Mouse (Mus musculus) midbrain, embryonic 14.5 days (tissue): Measurements from ENCODE around the gene Scml2. TPM values are rescaled to one million over a fixed set of nuclear protein-coding genes. Genes with fewer than 3 reads are reported as not detected.
"Not testable (repeated sequence)": the region's sequence is repeated elsewhere in the genome, so short reads cannot be mapped to it uniquely, and the experiment has no call there.

Source experiments
- ATAC-seq: fragments of 200-750 bp; cut with Nextera tagmentation; 2 replicates; pipeline ENCODE4 v1.8.0; 2017; ENCODE audit warnings: moderate number of reproducible peaks, moderate library complexity; ENCODE audit not compliant: low FRiP score, low TSS enrichment
- DNase-seq: peaks from one replicate; pipeline ENCODE4 v3.0.0-alpha.2; 2015
- H3K27ac ChIP-seq: fragments of 300-500 bp; sonication (generic); replicated peaks from 2 replicates; pipeline ENCODE4 v1.5.1; 2014; ENCODE audit warnings: mild to moderate bottlenecking, low read depth, low read length, moderate library complexity
- H3K27me3 ChIP-seq: fragments of 300-500 bp; sonication (generic); 2 replicates; pipeline ENCODE4 v1.6.1; 2014; ENCODE audit warnings: low read length, control low read depth, mixed read lengths; ENCODE audit not compliant: control insufficient read depth, insufficient read depth
- H3K36me3 ChIP-seq: fragments of 300-500 bp; sonication (generic); 2 replicates; pipeline ENCODE4 v1.6.1; 2014; ENCODE audit warnings: low read length, control low read depth; ENCODE audit not compliant: control insufficient read depth, insufficient read depth
- H3K4me1 ChIP-seq: fragments of 300-500 bp; sonication (generic); 2 replicates; pipeline ENCODE4 v1.6.1; 2014; ENCODE audit warnings: mild to moderate bottlenecking, antibody characterized with exemption, low read length, control low read depth; ENCODE audit not compliant: control insufficient read depth, insufficient read depth
- H3K4me2 ChIP-seq: fragments of 300-500 bp; sonication (generic); 2 replicates; pipeline ENCODE4 v1.6.1; 2014; ENCODE audit warnings: mild to moderate bottlenecking, low read length, moderate library complexity
- H3K4me3 ChIP-seq: fragments of 300-500 bp; sonication (generic); replicated peaks from 2 replicates; pipeline ENCODE4 v1.5.1; 2014; ENCODE audit warnings: low read depth, low read length
- H3K9ac ChIP-seq: fragments of 300-500 bp; sonication (generic); replicated peaks from 2 replicates; pipeline ENCODE4 v1.6.1; 2014; ENCODE audit warnings: mild to moderate bottlenecking, low read length, moderate library complexity
- H3K9me3 ChIP-seq: fragments of 300-500 bp; sonication (generic); 2 replicates; pipeline ENCODE4 v1.6.1; 2016; ENCODE audit warnings: low read length, control low read depth, mixed read lengths; ENCODE audit not compliant: control insufficient read depth
- WGBS: fragments of 180-500 bp; shearing (Covaris S2); extraction: QIAGEN DNeasy Blood & Tissue Kit; methylation state at CpG from one replicate; pipeline ENCODE4 v1.1.7; 2014; 5-methylcytosine and 5-hydroxymethylcytosine counted together
- polyA plus RNA-seq: library from polyadenylated mRNA; unstranded; fragments of >200 nt; fragmentation: Nextera tagmentation; extraction: Ambion mirVana; gene quantifications from 2 replicates; pipeline ENCODE4 v1.2.1, GENCODE M21; 2014

Gene Scml2
- polyA plus RNA-seq = 2.1 and 3.4 TPM in 2 replicates

- H3K27me3 ChIP-seq, ATAC-seq, H3K4me1 ChIP-seq, H3K9me3 ChIP-seq, H3K27ac ChIP-seq, H3K36me3 ChIP-seq, DNase-seq, H3K4me3 ChIP-seq, H3K9ac ChIP-seq, H3K4me2 ChIP-seq: not testable (repeated sequence)
- 100% methylated on average over 1 of the region's 14 CpGs for WGBS
Observed at GRCm38 (mm10) chrX:161116893-161117292, at the start of gene Scml2. Gene Scml2 (plus strand): TSS chrX:161117193.

GRCm38 (mm10) chrX:161075576-161075975, 41.4 kb upstream of the Scml2 start:
- H3K4me1 ChIP-seq, H3K9me3 ChIP-seq, H3K4me3 ChIP-seq, ATAC-seq, H3K27me3 ChIP-seq, H3K4me2 ChIP-seq, H3K36me3 ChIP-seq, H3K9ac ChIP-seq, H3K27ac ChIP-seq: not testable (repeated sequence)
- peak; percentile 2 for DNase-seq
- WGBS = 76% methylated on average over 6 of the region's 6 CpGs

- H3K4me3 ChIP-seq = peak overlapping the region; percentile 49
- H3K27ac ChIP-seq = no peak overlapping the region
- no peaks in the 10 kb centered on the region for H3K36me3 ChIP-seq
- peak; percentile 87 for ATAC-seq
- peak overlapping the region; percentile 59 for H3K4me2 ChIP-seq
- no peaks in the 10 kb centered on the region for H3K9me3 ChIP-seq
- peak overlapping the region; percentile 51; the same call in 1 of the 2 replicates for H3K9ac ChIP-seq
- WGBS = 20% methylated on average over 22 of the region's 22 CpGs
- no peaks in the 10 kb centered on the region for H3K27me3 ChIP-seq
- DNase-seq = peak; percentile 77
- H3K4me1 ChIP-seq = no peaks in the 10 kb centered on the region
Observed at GRCm38 (mm10) chrX:161162314-161163068, 45.5 kb downstream of the Scml2 start.

- DNase-seq (no peak), ATAC-seq (peak; percentile 60; the same call in 1 of the 2 replicates)
- WGBS = 20% methylated on average over 6 of the region's 6 CpGs
- no peaks in the 10 kb centered on the region for H3K27me3 ChIP-seq
- no peak overlapping the region for H3K27ac ChIP-seq
- H3K9ac ChIP-seq = peak overlapping the region; percentile 51; the same call in 1 of the 2 replicates
- no peaks in the 10 kb centered on the region for H3K4me1 ChIP-seq
- H3K36me3 ChIP-seq = no peaks in the 10 kb centered on the region
- H3K4me3 ChIP-seq = peak overlapping the region; percentile 49
- H3K4me2 ChIP-seq = peak overlapping the region; percentile 59
- H3K9me3 ChIP-seq = no peaks in the 10 kb centered on the region
Observed at GRCm38 (mm10) chrX:161163069-161163416, 46.0 kb downstream of the Scml2 start.

- H3K9ac ChIP-seq, H3K27me3 ChIP-seq, H3K9me3 ChIP-seq, ATAC-seq, H3K4me2 ChIP-seq, H3K27ac ChIP-seq, H3K4me3 ChIP-seq, H3K36me3 ChIP-seq, DNase-seq, H3K4me1 ChIP-seq: not testable (repeated sequence)
- WGBS = 75% methylated on average over 2 of the region's 2 CpGs
Observed at GRCm38 (mm10) chrX:161287156-161287555, 170.2 kb downstream of the Scml2 start, which contains the start of gene Gm15262. Gene Gm15262 (plus strand): TSS chrX:161287456.

Other genes with a start within 250 kb of the Scml2 start
- gene Gja6, start 210.1 kb upstream of the Scml2 start, polyA plus RNA-seq = not detected in 2 replicates
- 5.9 and 6.1 TPM in 2 replicates for gene Cdkl5, start 122.5 kb upstream of the Scml2 start, polyA plus RNA-seq
- not detected in 2 replicates for gene Gm15262, start 170.3 kb downstream of the Scml2 start, polyA plus RNA-seq